Mouse (Mus musculus): ENCODE data around the gene Dock7. TPM values are rescaled to one million over a fixed set of nuclear protein-coding genes. Genes with fewer than 3 reads are reported as not detected.

Gene Dock7
- polyA plus RNA-seq, 1 experiment from 2014 or later: 94.2 TPM

Other genes with a start within 250 kb of the Dock7 start
- gene Usp1, start 197.1 kb downstream of the Dock7 start, polyA plus RNA-seq (2016; fragmentation: Nextera tagmentation; extraction: Ambion mirVana): 117 and 138 TPM in 2 replicates
- gene Angptl3, start 90.0 kb downstream of the Dock7 start, polyA plus RNA-seq (2016; fragmentation: Nextera tagmentation; extraction: Ambion mirVana): 1.4 and 1.5 TPM in 2 replicates
- 20.2 and 22.1 TPM in 2 replicates for gene Atg4c, start 73.0 kb upstream of the Dock7 start, polyA plus RNA-seq (2016; fragmentation: Nextera tagmentation; extraction: Ambion mirVana)
- gene Gm12689, start 175.0 kb upstream of the Dock7 start, polyA plus RNA-seq (2016; fragmentation: Nextera tagmentation; extraction: Ambion mirVana): 0.31 and 0.38 TPM in 2 replicates

Data from embryonic facial prominence, embryonic 12.5 days (tissue).